Mouse (Mus musculus): ENCODE data around the gene Zic1.

Zic1 gene

GRCm38 (mm10) chr9:91355270-91355589 is 10.4 kb downstream of the Zic1 start:
- DNase-seq (ENCODE audit: low spot score in 2 of 2) = no peak

GRCm38 (mm10) chr9:91354434-91355269 is 11.0 kb downstream of the Zic1 start:
- peak in 1 of 2 experiments; percentile 39 for DNase-seq (ENCODE audit: low spot score in 2 of 2)

GRCm38 (mm10) chr9:91353551-91354433 is 11.8 kb downstream of the Zic1 start:
- DNase-seq (ENCODE audit: low spot score in 2 of 2) = peak in 1 of 2 experiments; percentile 69

- peak in 1 of 2 experiments; percentile 59 for DNase-seq (ENCODE audit: low spot score in 2 of 2)
These were observed 12.8 kb downstream of the Zic1 start for GRCm38 (mm10) chr9:91352786-91353185.

- peak in 1 of 2 experiments; percentile 32 for DNase-seq (ENCODE audit: low spot score in 2 of 2)
These were observed 13.6 kb downstream of the Zic1 start for GRCm38 (mm10) chr9:91351961-91352411.

- no peak for DNase-seq (ENCODE audit: low spot score in 2 of 2)
These were observed 14.2 kb downstream of the Zic1 start for GRCm38 (mm10) chr9:91351361-91351760.

GRCm38 (mm10) chr9:91350861-91351291 is 14.7 kb downstream of the Zic1 start:
- DNase-seq (ENCODE audit: low spot score in 2 of 2) = peak; percentile 41 to 82

GRCm38 (mm10) chr9:91350211-91350791 is 15.3 kb downstream of the Zic1 start:
- DNase-seq (ENCODE audit: low spot score in 2 of 2) = peak in 1 of 2 experiments; percentile 28

GRCm38 (mm10) chr9:91348746-91349145 is 16.9 kb downstream of the Zic1 start:
- DNase-seq (ENCODE audit: low spot score in 2 of 2) = no peak

GRCm38 (mm10) chr9:91347591-91347990 is 18.0 kb downstream of the Zic1 start:
- no peak for DNase-seq (ENCODE audit: low spot score in 2 of 2)
